Mouse (Mus musculus) testis, adult 10 weeks (tissue): Measurements from ENCODE around the gene Zfp683. TPM values are rescaled to one million over a fixed set of nuclear protein-coding genes. Genes with fewer than 3 reads are reported as not detected.

Experiments used
- polyA plus RNA-seq: library from polyadenylated mRNA; stranded (reverse); fragments of 350-450 nt; fragmentation: Illumina TruSeq; extraction: RNeasy Lipid Tissue Mini Kit (QIAGEN cat#74804); gene quantifications from one replicate; pipeline ENCODE4 v1.2.3, GENCODE M21; 2014; ENCODE audit warnings: low read depth, low replicate concordance

Gene Zfp683
- polyA plus RNA-seq, result not detected

GRCm38 (mm10) chr4:134053538-134053937 is at the start of gene Zfp683:
Gene Zfp683, plus strand, starts transcription at chr4:134053838.

GRCm38 (mm10) chr4:134018779-134019145 is 34.9 kb upstream of the Zfp683 start, which contains the start of gene Lin28a:
Gene Lin28a, minus strand, starts transcription at chr4:134018841.

GRCm38 (mm10) chr4:134060135-134060865 is 6.7 kb downstream of the Zfp683 start, which contains the start of gene Crybg2:
Gene Crybg2, plus strand, starts transcription at chr4:134060815.

GRCm38 (mm10) chr4:134094923-134095547 is 41.4 kb downstream of the Zfp683 start, which contains the start of gene Cd52:
Gene Cd52, minus strand, starts transcription at chr4:134095082.

GRCm38 (mm10) chr4:134101979-134102741 is 48.5 kb downstream of the Zfp683 start, which contains the start of gene Ubxn11:
Gene Ubxn11, plus strand, starts transcription at chr4:134102570.

Other genes with a start within 250 kb of the Zfp683 start
- gene Rps6ka1, start 166.0 kb upstream of the Zfp683 start, polyA plus RNA-seq, result 4.0 TPM
- gene Hmgn2, start 85.2 kb upstream of the Zfp683 start, polyA plus RNA-seq, result 152 TPM
- 11.6 TPM for gene Dhdds, start 52.9 kb upstream of the Zfp683 start, polyA plus RNA-seq
- gene Lin28a, start 35.0 kb upstream of the Zfp683 start, polyA plus RNA-seq, result 3.3 TPM
- gene Crybg2, start 7.0 kb downstream of the Zfp683 start, polyA plus RNA-seq, result 0.17 TPM
- gene Cd52, start 41.2 kb downstream of the Zfp683 start, polyA plus RNA-seq, result 12.2 TPM
- 17.0 TPM for gene Ubxn11, start 48.7 kb downstream of the Zfp683 start, polyA plus RNA-seq
- 3.2 TPM for gene Sh3bgrl3, start 75.0 kb downstream of the Zfp683 start, polyA plus RNA-seq
- gene Cep85, start 133.3 kb downstream of the Zfp683 start, polyA plus RNA-seq, result 53.0 TPM
- not detected for gene Gm7534, start 149.2 kb downstream of the Zfp683 start, polyA plus RNA-seq
- gene Catsper4, start 173.5 kb downstream of the Zfp683 start, polyA plus RNA-seq, result 32.9 TPM
- gene Cnksr1, start 184.6 kb downstream of the Zfp683 start, polyA plus RNA-seq, result not detected
- gene E130218I03Rik, start 189.8 kb downstream of the Zfp683 start, polyA plus RNA-seq, result not detected
- gene Zfp593, start 191.8 kb downstream of the Zfp683 start, polyA plus RNA-seq, result 0.59 TPM
- not detected for gene Gm30191, start 193.1 kb downstream of the Zfp683 start, polyA plus RNA-seq
- gene Grrp1, start 200.3 kb downstream of the Zfp683 start, polyA plus RNA-seq, result not detected
- gene Pdik1l, start 234.1 kb downstream of the Zfp683 start, polyA plus RNA-seq, result 13.0 TPM